Mouse (Mus musculus) heart, embryonic 15.5 days (tissue): ENCODE measurements around the gene Speg. TPM values are rescaled to one million over a fixed set of nuclear protein-coding genes. Genes with fewer than 3 reads are reported as not detected.
A peak's percentile ranks its signal among the peaks of the same experiment; 100 is the strongest.

Source experiments
- ATAC-seq: fragments of 200-750 bp; cut with Nextera tagmentation; replicated peaks from 2 replicates; pipeline ENCODE4 v1.8.0; 2017; ENCODE audit warnings: low read depth, moderate TSS enrichment; ENCODE audit not compliant: insufficient number of reproducible peaks, insufficient read depth, low FRiP score
- H3K27ac ChIP-seq: fragments of 300-500 bp; sonication (generic); 2 replicates; pipeline ENCODE4 v1.5.1; 2015; ENCODE audit warnings: mild to moderate bottlenecking, inconsistent platforms
- H3K27me3 ChIP-seq: fragments of 300-500 bp; sonication (generic); 2 replicates; pipeline ENCODE4 v1.6.1; 2015; ENCODE audit warnings: inconsistent platforms
- H3K36me3 ChIP-seq: fragments of 300-500 bp; sonication (generic); 2 replicates; pipeline ENCODE4 v1.6.1; 2015; ENCODE audit warnings: mild to moderate bottlenecking, inconsistent platforms
- H3K4me1 ChIP-seq: fragments of 300-500 bp; sonication (generic); replicated peaks from 2 replicates; pipeline ENCODE4 v1.6.1; 2015; ENCODE audit warnings: inconsistent platforms
- H3K4me2 ChIP-seq: fragments of 300-500 bp; sonication (generic); 2 replicates; pipeline ENCODE4 v1.6.1; 2015; ENCODE audit warnings: inconsistent platforms, mild to moderate bottlenecking, moderate library complexity
- H3K4me3 ChIP-seq: fragments of 300-500 bp; sonication (generic); 2 replicates; pipeline ENCODE4 v1.5.1; 2015; ENCODE audit warnings: mild to moderate bottlenecking, inconsistent platforms
- H3K9ac ChIP-seq: fragments of 300-500 bp; sonication (generic); 2 replicates; pipeline ENCODE4 v1.6.1; 2015; ENCODE audit warnings: mild to moderate bottlenecking, inconsistent platforms
- H3K9me3 ChIP-seq: fragments of 300-500 bp; sonication (generic); replicated peaks from 2 replicates; pipeline ENCODE4 v1.6.1; 2016; ENCODE audit warnings: inconsistent platforms
- WGBS: fragments of 180-500 bp; shearing (Covaris S2); methylation state at CpG from one replicate; pipeline ENCODE4 v1.1.7; 2015; ENCODE audit warnings: mixed read lengths; 5-methylcytosine and 5-hydroxymethylcytosine counted together
- polyA plus RNA-seq: library from polyadenylated mRNA; unstranded; fragments of >200 nt; fragmentation: Nextera tagmentation; extraction: Ambion mirVana; gene quantifications from 2 replicates; pipeline ENCODE4 v1.2.1, GENCODE M21; 2015

Gene Speg
- 44.5 and 54.4 TPM in 2 replicates for polyA plus RNA-seq

DNA sequence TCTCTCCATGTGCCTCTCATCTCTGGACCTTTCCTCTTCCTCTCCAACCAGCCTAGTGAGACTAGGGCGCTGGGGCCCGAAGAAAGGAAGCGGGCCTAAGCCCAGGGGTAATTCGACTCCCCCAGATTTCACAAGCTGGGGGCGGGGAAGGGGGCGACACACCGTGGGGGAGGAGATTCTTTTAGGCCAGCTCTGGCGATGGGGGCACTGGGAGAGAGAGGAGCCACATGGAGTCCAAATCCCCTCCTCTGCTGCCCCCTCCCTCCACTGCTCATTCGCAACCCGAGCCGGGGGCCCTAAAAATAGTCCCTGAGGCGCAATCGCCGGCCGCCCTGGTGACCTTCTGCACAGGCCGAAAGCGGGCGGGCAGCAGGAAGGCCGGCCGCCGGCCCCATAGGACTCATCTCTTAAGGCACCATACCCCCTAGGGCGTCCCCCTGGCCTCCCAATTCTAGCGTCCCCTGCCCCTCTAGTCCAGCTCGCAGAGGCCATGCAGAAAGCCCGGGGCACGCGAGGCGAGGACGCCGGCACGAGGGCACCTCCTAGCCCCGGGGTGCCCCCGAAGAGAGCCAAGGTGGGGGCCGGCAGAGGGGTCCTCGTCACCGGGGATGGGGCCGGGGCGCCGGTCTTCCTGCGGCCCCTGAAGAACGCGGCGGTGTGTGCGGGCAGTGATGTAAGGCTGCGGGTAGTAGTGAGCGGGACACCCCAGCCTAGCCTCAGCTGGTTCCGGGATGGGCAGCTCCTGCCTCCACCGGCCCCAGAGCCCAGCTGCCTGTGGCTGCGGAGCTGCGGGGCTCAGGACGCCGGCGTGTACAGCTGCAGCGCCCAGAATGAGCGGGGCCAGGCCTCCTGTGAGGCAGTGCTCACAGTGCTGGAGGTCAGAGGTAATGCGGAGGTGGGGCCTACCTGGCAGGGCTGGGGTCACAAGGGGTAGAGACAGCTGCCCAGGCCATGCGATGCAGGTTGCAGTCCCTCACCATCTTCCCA is at the start of gene Speg:
Gene Speg (plus strand): TSS at position 348 of the 987 bp plus-strand sequence.
- 8% methylated on average over 57 of the region's 57 CpGs for WGBS
- peak within 1 kb of the TSS; percentile 83 for H3K4me2 ChIP-seq
- no peaks in the 10 kb centered on the region for H3K9me3 ChIP-seq
- H3K4me3 ChIP-seq, result peak within 1 kb of the TSS; percentile 55
- peak; percentile 46; the same call in 1 of the 2 replicates for ATAC-seq
- peak within 1 kb of the TSS; percentile 80 for H3K9ac ChIP-seq
- H3K4me1 ChIP-seq, result peaks cover 52% of the 10 kb centered on the region
- no peaks in the 10 kb centered on the region for H3K36me3 ChIP-seq
- H3K27me3 ChIP-seq, result peaks cover 23% of the 10 kb centered on the region
- peak within 1 kb of the TSS; percentile 91 for H3K27ac ChIP-seq

DNA sequence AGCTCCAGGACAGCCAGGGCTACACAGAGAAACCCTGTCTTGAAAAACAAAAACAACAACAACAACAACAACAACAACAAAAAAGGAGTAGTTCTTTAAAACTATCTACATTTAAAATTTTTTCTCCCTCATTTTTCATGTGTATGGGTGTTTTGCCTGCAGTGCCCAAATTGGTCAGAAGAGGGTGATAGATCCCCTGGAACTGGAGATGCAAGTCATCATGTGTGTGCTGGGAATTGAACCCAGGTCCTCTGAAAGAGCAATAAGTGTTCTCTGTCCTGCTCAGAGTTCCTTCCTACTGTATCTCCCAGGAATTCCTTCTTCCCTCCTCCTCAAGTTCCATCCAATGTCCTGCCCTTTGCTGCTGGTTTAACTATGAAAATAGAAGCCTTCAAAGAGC is 47.6 kb upstream of the Speg start:
- H3K27ac ChIP-seq, result no peak overlapping the region
- no peaks in the 10 kb centered on the region for H3K9me3 ChIP-seq
- no peak for ATAC-seq

DNA sequence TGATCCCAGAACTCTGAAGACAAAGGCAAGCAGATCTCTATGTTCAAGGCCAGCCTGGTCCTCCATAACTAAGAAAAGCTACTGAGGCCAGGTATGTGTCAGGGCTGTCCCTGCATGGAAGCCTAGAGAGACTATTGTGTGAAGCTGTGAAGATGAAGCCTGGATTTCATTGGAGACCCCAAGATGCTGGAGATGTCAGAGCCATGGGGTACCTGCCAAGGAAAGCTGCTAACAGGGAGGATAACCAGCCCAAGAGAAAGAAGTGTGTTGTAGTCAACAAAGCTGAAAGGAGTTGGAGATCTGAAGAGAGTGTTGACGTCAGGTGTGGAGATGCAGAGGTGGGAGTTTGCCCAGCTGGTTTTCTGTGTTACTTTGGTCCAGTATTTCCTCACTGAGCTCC is 43.8 kb upstream of the Speg start:
- H3K9ac ChIP-seq, result no peak overlapping the region
- 75% methylated on average over 1 of the region's 1 CpGs for WGBS
- H3K4me1 ChIP-seq, result peaks cover 3% of the 10 kb centered on the region; the same call in 1 of the 2 replicates
- no peak overlapping the region for H3K27ac ChIP-seq
- H3K9me3 ChIP-seq, result no peaks in the 10 kb centered on the region
- H3K4me2 ChIP-seq, result no peak overlapping the region
- no peak for ATAC-seq
- no peaks in the 10 kb centered on the region for H3K36me3 ChIP-seq
- no peaks in the 10 kb centered on the region for H3K27me3 ChIP-seq
- no peak overlapping the region for H3K4me3 ChIP-seq

More for the DNA sequence above, 47.6 kb upstream of the Speg start:
- Histone ChIP-seq H3K4me2 (no peak overlapping the region), H3K9ac (no peak overlapping the region), H3K36me3 (no peaks in the 10 kb centered on the region), H3K4me1 (peaks cover 3% of the 10 kb centered on the region; the same call in 1 of the 2 replicates), H3K4me3 (no peak overlapping the region), H3K27me3 (no peaks in the 10 kb centered on the region)

GRCm38 (mm10) chr1:75336461-75336860 is 38.6 kb upstream of the Speg start:
- no peak for ATAC-seq
- no peaks in the 10 kb centered on the region for H3K36me3 ChIP-seq
- H3K9ac ChIP-seq, result no peak overlapping the region
- no peaks in the 10 kb centered on the region; the same call in 1 of the 2 replicates for H3K27me3 ChIP-seq
- no peak overlapping the region for H3K4me3 ChIP-seq
- H3K4me1 ChIP-seq, result peaks cover 7% of the 10 kb centered on the region
- no peaks in the 10 kb centered on the region for H3K9me3 ChIP-seq
- H3K4me2 ChIP-seq, result no peak overlapping the region
- H3K27ac ChIP-seq, result no peak overlapping the region
- 55% methylated on average over 3 of the region's 3 CpGs for WGBS

DNA sequence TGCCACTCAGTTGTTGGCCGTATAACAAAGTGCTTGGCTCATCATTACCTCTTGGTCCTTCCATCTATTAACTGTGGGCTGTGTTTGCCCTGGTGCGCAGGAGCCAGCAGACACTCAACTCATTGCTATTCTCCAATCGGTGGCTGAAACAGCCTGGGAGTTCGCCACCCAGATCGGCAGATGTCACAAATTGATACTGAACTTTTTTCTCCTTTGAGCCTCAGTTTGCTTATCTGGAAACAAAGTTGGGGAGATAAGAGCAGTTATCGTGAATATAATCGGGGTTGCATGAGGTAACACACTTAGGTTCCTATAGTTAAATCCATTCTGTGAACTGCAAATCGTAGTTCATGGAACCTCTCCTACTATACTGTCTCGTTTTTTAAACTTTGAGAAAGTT is 38.0 kb upstream of the Speg start:
- Histone ChIP-seq H3K36me3 (no peaks in the 10 kb centered on the region), H3K27me3 (peaks cover 5% of the 10 kb centered on the region), H3K9me3 (no peaks in the 10 kb centered on the region), H3K4me3 (no peak overlapping the region), H3K9ac (no peak overlapping the region), H3K4me2 (no peak overlapping the region), H3K27ac (no peak overlapping the region), H3K4me1 (peaks cover 7% of the 10 kb centered on the region)
- WGBS, result 67% methylated on average over 9 of the region's 9 CpGs
- no peak for ATAC-seq

DNA sequence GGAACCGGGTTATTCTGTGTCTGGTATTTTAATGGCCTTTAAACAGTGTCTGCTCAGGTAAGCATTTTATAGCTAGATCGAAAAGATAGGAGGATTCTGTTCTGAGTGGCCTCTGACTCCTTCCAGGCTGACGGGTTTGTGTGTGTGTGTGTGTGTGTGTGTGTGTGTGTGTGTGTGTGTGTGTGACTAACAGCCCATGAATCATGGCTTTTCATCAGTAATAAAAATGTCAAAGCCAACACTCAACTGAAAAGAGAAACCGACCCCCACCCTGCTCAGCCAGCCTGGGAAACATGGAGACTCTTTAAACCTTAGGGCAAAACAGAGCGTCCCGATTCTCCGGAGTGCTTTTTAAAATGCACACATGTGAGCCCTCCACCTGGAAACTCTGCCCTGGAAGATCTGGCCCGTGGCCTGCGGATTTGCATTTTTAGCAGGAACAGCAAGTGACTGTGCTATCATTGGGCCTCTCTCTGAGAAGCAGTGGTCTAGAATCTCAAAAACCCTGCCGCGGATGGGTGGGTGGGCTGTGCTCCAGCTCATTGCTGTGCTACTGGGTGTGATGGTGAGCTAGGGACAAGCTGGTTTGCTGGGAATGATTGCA is 36.9 kb upstream of the Speg start:
- WGBS, result 40% methylated on average over 11 of the region's 11 CpGs
- Histone ChIP-seq H3K9me3 (no peaks in the 10 kb centered on the region), H3K4me2 (no peak overlapping the region), H3K27ac (no peak overlapping the region), H3K4me3 (no peak overlapping the region), H3K27me3 (peaks cover 10% of the 10 kb centered on the region), H3K9ac (no peak overlapping the region), H3K36me3 (no peaks in the 10 kb centered on the region), H3K4me1 (peaks cover 7% of the 10 kb centered on the region)
- ATAC-seq, result no peak

DNA sequence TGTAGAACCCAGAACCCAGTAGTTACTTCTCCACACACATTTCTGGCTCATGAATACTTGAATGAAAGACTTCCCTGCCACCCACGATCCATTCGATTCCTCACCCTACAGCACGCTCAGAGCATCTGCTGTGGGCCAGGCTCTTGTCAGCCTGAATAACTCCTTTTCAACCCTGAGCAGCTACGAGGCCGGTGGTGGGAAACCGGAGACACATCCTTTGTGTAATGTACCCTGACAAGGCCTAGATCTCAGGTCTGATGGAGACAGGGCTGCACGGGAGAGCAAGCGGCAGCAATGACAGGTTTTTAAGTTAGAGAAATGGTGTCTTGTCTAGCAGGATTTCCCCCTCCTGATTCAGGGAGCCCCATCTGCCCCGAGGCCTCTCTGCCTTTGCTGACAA is 35.8 kb upstream of the Speg start:
- WGBS, result 56% methylated on average over 9 of the region's 9 CpGs
- Histone ChIP-seq H3K27ac (no peak overlapping the region), H3K36me3 (no peaks in the 10 kb centered on the region), H3K27me3 (peaks cover 10% of the 10 kb centered on the region), H3K4me3 (no peak overlapping the region), H3K9me3 (no peaks in the 10 kb centered on the region), H3K4me2 (no peak overlapping the region), H3K9ac (no peak overlapping the region), H3K4me1 (peaks cover 18% of the 10 kb centered on the region)
- ATAC-seq, result no peak

DNA sequence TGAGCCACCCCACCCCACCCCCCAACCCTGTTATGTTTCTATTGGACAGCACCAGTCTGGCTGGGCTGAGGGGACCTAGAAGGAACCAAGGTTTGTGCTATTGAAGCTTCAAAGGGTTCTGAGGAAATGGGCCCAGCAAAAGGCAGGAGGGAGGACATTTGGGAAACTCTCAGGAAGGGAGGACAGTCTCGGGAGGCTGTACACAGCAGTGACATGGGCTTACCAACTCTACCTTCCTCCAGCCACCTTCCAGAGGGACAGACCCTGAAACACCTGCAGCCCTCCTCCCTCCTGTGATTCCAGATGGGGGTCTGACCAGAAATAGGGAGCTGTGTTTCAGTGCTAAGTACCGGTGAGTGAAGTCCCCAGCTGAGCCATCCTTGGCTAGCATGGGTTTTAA is 34.6 kb upstream of the Speg start:
- Histone ChIP-seq H3K4me3 (no peak overlapping the region), H3K9ac (no peak overlapping the region), H3K4me1 (peaks cover 30% of the 10 kb centered on the region), H3K36me3 (no peaks in the 10 kb centered on the region), H3K4me2 (no peak overlapping the region), H3K9me3 (no peaks in the 10 kb centered on the region), H3K27ac (no peak overlapping the region), H3K27me3 (peaks cover 10% of the 10 kb centered on the region)
- WGBS, result 72% methylated on average over 2 of the region's 2 CpGs
- ATAC-seq, result no peak

DNA sequence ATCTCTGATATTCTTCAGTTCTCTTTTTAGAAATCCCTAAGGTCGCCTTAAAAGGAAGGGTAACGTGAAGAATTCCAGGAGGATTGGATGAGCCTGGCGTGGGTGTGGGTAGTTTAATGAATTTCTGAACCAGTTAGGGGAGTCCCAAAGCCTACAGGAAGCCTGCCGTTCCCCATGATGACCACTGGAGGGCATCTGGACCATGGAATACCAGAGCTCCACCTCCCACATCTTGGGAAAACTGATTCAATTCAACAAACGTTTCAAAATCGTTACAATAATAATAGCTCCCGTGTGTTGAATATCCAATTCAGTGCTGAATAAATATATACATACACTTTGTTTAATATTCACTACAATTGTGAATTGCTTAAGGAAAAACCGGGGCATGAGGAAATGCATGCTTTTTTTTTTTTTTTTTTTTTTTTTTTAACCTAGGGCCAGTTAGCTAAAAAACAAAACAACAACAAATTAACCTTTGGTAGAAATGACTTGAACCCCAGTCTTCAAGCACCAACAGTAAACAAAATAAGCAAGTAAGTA is 32.2 kb upstream of the Speg start:
- no peak for ATAC-seq
- H3K36me3 ChIP-seq, result no peaks in the 10 kb centered on the region
- WGBS, result under 1% methylated on average over 8 of the region's 8 CpGs
- no peak overlapping the region for H3K27ac ChIP-seq
- H3K9ac ChIP-seq, result no peak overlapping the region
- no peaks in the 10 kb centered on the region for H3K9me3 ChIP-seq
- H3K4me2 ChIP-seq, result no peak overlapping the region
- H3K4me3 ChIP-seq, result no peak overlapping the region
- H3K27me3 ChIP-seq, result peaks cover 10% of the 10 kb centered on the region
- peaks cover 52% of the 10 kb centered on the region for H3K4me1 ChIP-seq

DNA sequence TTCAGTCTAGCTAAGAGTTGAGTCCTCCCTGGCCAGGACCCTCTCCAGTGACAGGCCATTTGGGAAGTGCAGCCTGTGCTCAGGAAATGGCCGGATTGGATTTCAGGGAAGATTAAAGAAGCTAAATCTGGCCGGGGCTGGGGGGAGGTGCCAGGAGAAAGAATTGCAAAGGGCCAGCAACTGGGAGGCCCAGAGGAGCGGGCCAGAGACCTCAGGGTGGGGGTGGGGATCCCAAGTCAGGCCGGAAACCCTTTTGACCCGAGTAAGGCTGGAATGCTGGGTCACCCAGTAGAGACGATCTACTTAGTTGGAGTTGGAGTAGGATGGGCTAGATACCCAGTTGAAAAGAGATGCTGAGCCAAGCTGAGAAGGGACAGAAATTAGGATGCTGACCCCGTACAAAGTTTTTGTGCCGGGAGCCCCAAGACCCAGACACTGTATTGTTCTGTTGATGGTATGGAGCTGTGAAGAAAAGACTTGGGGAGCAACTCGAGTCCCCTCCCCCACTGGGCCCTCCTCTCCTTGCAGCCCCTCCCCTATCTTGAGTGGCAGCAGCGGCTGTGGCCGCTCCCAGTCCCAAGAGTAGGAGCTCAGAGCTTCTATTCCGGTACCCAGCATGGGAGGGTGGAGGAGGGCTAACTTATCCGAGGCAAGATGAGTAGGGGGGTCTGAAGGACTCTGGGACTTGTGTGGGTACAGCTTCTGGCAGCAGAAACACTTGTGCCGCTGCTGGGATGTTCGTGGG is 30.6 kb upstream of the Speg start:
- Histone ChIP-seq H3K4me1 (peaks cover 58% of the 10 kb centered on the region), H3K36me3 (no peaks in the 10 kb centered on the region), H3K4me3 (no peak overlapping the region), H3K27ac (peak overlapping the region; percentile 51), H3K9ac (no peak overlapping the region), H3K4me2 (peak overlapping the region; percentile 24), H3K27me3 (peaks cover 10% of the 10 kb centered on the region), H3K9me3 (no peaks in the 10 kb centered on the region)
- 8% methylated on average over 15 of the region's 15 CpGs for WGBS
- peak; percentile 10; the same call in 1 of the 2 replicates for ATAC-seq
